Mouse (Mus musculus) CH12.LX (cell line): ENCODE data around the gene Trnp1. TPM values are rescaled to one million over a fixed set of nuclear protein-coding genes. Genes with fewer than 3 reads are reported as not detected.

Experiments
- DNase-seq: peaks from one replicate; pipeline ENCODE4 v3.0.0-alpha.2; 2013; ENCODE audit errors: extremely low read depth
- H3K27ac ChIP-seq: 2 replicates; pipeline ENCODE4 v1.5.1; 2012; ENCODE audit warnings: low read depth, mild to moderate bottlenecking, control low read depth, moderate library complexity; ENCODE audit not compliant: insufficient read depth
- H3K27me3 ChIP-seq: replicated peaks from 2 replicates; pipeline ENCODE3; 2012; ENCODE audit warnings: inconsistent platforms
- H3K36me3 ChIP-seq, 2 experiments: replicated peaks in 1 of 2; 2 replicates each; pipeline versions ENCODE3 to v1.6.1; 2012; ENCODE audit warnings: inconsistent platforms in 1 of 2, low read length in 1 of 2, mild to moderate bottlenecking in 1 of 2, mixed read lengths in 1 of 2, moderate library complexity in 1 of 2; ENCODE audit not compliant: control insufficient read depth in 1 of 2, insufficient read depth in 1 of 2
- H3K4me1 ChIP-seq, 2 experiments: 2 replicates each; pipeline ENCODE4 v1.6.1; 2012; ENCODE audit warnings: inconsistent platforms in 1 of 2, moderate library complexity in 1 of 2; ENCODE audit not compliant: insufficient read depth in 2 of 2, control insufficient read depth in 1 of 2
- H3K4me2 ChIP-seq: 2 replicates; pipeline ENCODE4 v1.6.1; 2012; ENCODE audit warnings: low read depth, mild to moderate bottlenecking, control low read depth; ENCODE audit not compliant: poor library complexity, insufficient read depth, severe bottlenecking
- H3K4me3 ChIP-seq, 3 experiments: fragments of 150-350 bp in 1 of 3; sonication (generic) in 1 of 3; replicated peaks in 1 of 3; 2 replicates each; pipeline versions ENCODE3 to v1.5.1; 2011 to 2012; ENCODE audit warnings: low read depth in 2 of 3, low read length in 2 of 3, mild to moderate bottlenecking in 2 of 3, moderate library complexity in 2 of 3, control low read depth in 1 of 3, improper control_type of control experiment in 1 of 3, inconsistent platforms in 1 of 3, mixed read lengths in 1 of 3; ENCODE audit not compliant: poor library complexity in 1 of 3
- H3K79me2 ChIP-seq: replicated peaks from 2 replicates; pipeline ENCODE4 v1.6.1; 2012; ENCODE audit warnings: mild to moderate bottlenecking, moderate library complexity; ENCODE audit not compliant: control insufficient read depth, poor library complexity, insufficient read depth, severe bottlenecking; ENCODE audit errors: extremely low read depth
- H3K9ac ChIP-seq: 2 replicates; pipeline ENCODE4 v1.6.1; 2012; ENCODE audit warnings: low read depth, mild to moderate bottlenecking, control low read depth, moderate library complexity; ENCODE audit not compliant: insufficient read depth
- H3K9me3 ChIP-seq: replicated peaks from 2 replicates; pipeline ENCODE3; 2012; ENCODE audit warnings: low read length, inconsistent platforms, mixed read lengths
- CHD2 ChIP-seq: IDR thresholded peaks from 2 replicates; pipeline ENCODE4 v1.6.1; 2011; ENCODE audit warnings: low read length, improper control_type of control experiment
- CTCF ChIP-seq, 2 experiments: IDR thresholded peaks in 1 of 2; conservative IDR thresholded peaks in 1 of 2; 2 replicates each; pipeline ENCODE4 v1.5.1; 2011 to 2012; ENCODE audit warnings: low read depth in 2 of 2, low read length in 2 of 2, improper control_type of control experiment in 1 of 2, inconsistent platforms in 1 of 2, mild to moderate bottlenecking in 1 of 2, moderate library complexity in 1 of 2
- JUND ChIP-seq: conservative IDR thresholded peaks from 2 replicates; pipeline ENCODE4 v1.6.1; 2011; ENCODE audit warnings: low read depth, low read length, improper control_type of control experiment
- MXI1 ChIP-seq: IDR thresholded peaks from 2 replicates; pipeline ENCODE4 v1.6.1; 2011; ENCODE audit warnings: mild to moderate bottlenecking, low read depth, low read length, improper control_type of control experiment
- RAD21 ChIP-seq: IDR thresholded peaks from 2 replicates; pipeline ENCODE4 v1.6.1; 2011; ENCODE audit warnings: low read depth, mild to moderate bottlenecking, low read length, improper control_type of control experiment, moderate library complexity
- RCOR1 ChIP-seq: conservative IDR thresholded peaks from 2 replicates; pipeline ENCODE4 v1.6.1; 2012; ENCODE audit warnings: low read depth, mild to moderate bottlenecking, inconsistent platforms, low read length, improper control_type of control experiment
- SMC3 ChIP-seq: IDR thresholded peaks from 2 replicates; pipeline ENCODE4 v1.6.1; 2011; ENCODE audit warnings: low read depth, low read length, improper control_type of control experiment
- ZC3H11A ChIP-seq: IDR thresholded peaks from 2 replicates; pipeline ENCODE4 v1.6.1; 2012; ENCODE audit warnings: low read depth, mild to moderate bottlenecking, inconsistent platforms, low read length, improper control_type of control experiment
- ZMIZ1 ChIP-seq: IDR thresholded peaks from 2 replicates; pipeline ENCODE4 v1.6.1; 2012; ENCODE audit warnings: low read depth, mild to moderate bottlenecking, inconsistent platforms, low read length, improper control_type of control experiment
- dilution Hi-C: fragments of 300-500 bp; cut with MboI; formaldehyde crosslinking; loops from 2 replicates; pipeline ENCODE4 v1.14.3; 2020; ENCODE audit warnings: low sequenced_read_pairs; ENCODE audit not compliant: extremely low pct_unique_long_range_greater_than_20kb, extremely low pct_ligation_motif_present
- in situ Hi-C: fragments of 300-500 bp; cut with MboI; formaldehyde crosslinking; loops from 3 replicates; pipeline ENCODE4 v1.14.3; 2019; ENCODE audit warnings: low sequenced_read_pairs, low pct_ligation_motif_present, low pct_unique_long_range_greater_than_20kb, mixed read lengths
- polyA plus RNA-seq: library from polyadenylated mRNA; unstranded; fragments of >175 nt; gene quantifications from 2 replicates; pipeline ENCODE4 v1.2.1, GENCODE M21; 2012; ENCODE audit warnings: low read depth; ENCODE audit not compliant: insufficient read length
- total RNA-seq, 2 experiments: library from RNA; depleted of rRNA; stranded (reverse); fragments of 300-350 nt in 1 of 2; fragments of >200 nt in 1 of 2; gene quantifications; 2 replicates each; pipeline ENCODE4 v1.2.3; 2012 to 2014

Gene Trnp1
- total and polyA plus RNA-seq, 3 experiments: not detected

- Histone ChIP-seq H3K79me2 (no peaks in the 10 kb centered on the region), H3K36me3 (no peaks in the 10 kb centered on the region), H3K27me3 (peaks cover 4% of the 10 kb centered on the region), H3K4me1 (peaks cover 8 to 27% of the 10 kb centered on the region in 2 experiments), H3K9me3 (no peaks in the 10 kb centered on the region), H3K9ac (no peak overlapping the region), H3K27ac (no peak overlapping the region), H3K4me2 (no peak overlapping the region), H3K4me3 (no peak overlapping the region)
- in situ Hi-C loops: loop anchor here (5.0 kb wide), 2 partner anchors 40 to 105 kb away; no protein-coding TSS in a partner anchor
- no peak for DNase-seq
- TF ChIP-seq CHD2: no peak
- TF ChIP-seq, all 38 proteins: peak for 0
- dilution Hi-C loops: no loop called here
These were observed 45.9 kb downstream of the Trnp1 start for GRCm38 (mm10) chr4:133452433-133452832.

GRCm38 (mm10) chr4:133451536-133451935, 46.8 kb downstream of the Trnp1 start:
- dilution Hi-C loops: no loop called here
- Histone ChIP-seq H3K27me3 (peaks cover 4% of the 10 kb centered on the region), H3K79me2 (no peaks in the 10 kb centered on the region), H3K9ac (no peak overlapping the region), H3K4me2 (peak overlapping the region; percentile 39; the same call in 1 of the 2 replicates), H3K27ac (no peak overlapping the region), H3K9me3 (no peaks in the 10 kb centered on the region), H3K36me3 (no peaks in the 10 kb centered on the region), H3K4me1 (peaks cover 8 to 36% of the 10 kb centered on the region in 2 experiments), H3K4me3 (no peak overlapping the region)
- in situ Hi-C loops: loop anchor here (5.0 kb wide), 2 partner anchors 39 to 104 kb away; no protein-coding TSS in a partner anchor
- TF ChIP-seq MXI1: no peak
- TF ChIP-seq CTCF (conservative IDR thresholded peaks at IDR 0.05 in 1 of 2, IDR thresholded peaks at IDR 0.05 in 1 of 2; ENCODE audit: low read depth in 2 of 2, low read length in 2 of 2): peak; percentile 92 to 94
- no peak for TF ChIP-seq RCOR1
- peak; percentile 81 for TF ChIP-seq SMC3
- peak; percentile 86 for TF ChIP-seq RAD21
- TF ChIP-seq ZC3H11A: peak; percentile 49
- peak; percentile 79 for DNase-seq

- H3K79me2 ChIP-seq: no peaks in the 10 kb centered on the region
- peak; percentile 28 for DNase-seq
- peaks cover 8 to 40% of the 10 kb centered on the region in 2 experiments for H3K4me1 ChIP-seq
- no peak overlapping the region for H3K27ac ChIP-seq
- H3K4me3 ChIP-seq: no peak overlapping the region
- TF ChIP-seq ZMIZ1: no peak
- no peak for TF ChIP-seq JUND
- peak; percentile 51 for TF ChIP-seq SMC3
- TF ChIP-seq RAD21: peak; percentile 5
- peak; percentile 54 to 69; a peak in 3 of 4 replicates for TF ChIP-seq CTCF (conservative IDR thresholded peaks at IDR 0.05 in 1 of 2, IDR thresholded peaks at IDR 0.05 in 1 of 2; ENCODE audit: low read depth in 2 of 2, low read length in 2 of 2)
- dilution Hi-C loops: no loop called here
- in situ Hi-C loops: loop anchor here (5.0 to 10.0 kb wide), 3 partner anchors 37 to 145 kb away; no protein-coding TSS in a partner anchor
- H3K9me3 ChIP-seq: no peaks in the 10 kb centered on the region
- H3K9ac ChIP-seq: no peak overlapping the region
- H3K4me2 ChIP-seq: no peak overlapping the region
- H3K27me3 ChIP-seq: peaks cover under 1% of the 10 kb centered on the region
- H3K36me3 ChIP-seq: no peaks in the 10 kb centered on the region
These were observed 48.6 kb downstream of the Trnp1 start for GRCm38 (mm10) chr4:133449726-133450125.
